Mouse (Mus musculus): ENCODE data around the gene Scgb1a1. TPM values are rescaled to one million over a fixed set of nuclear protein-coding genes. Genes with fewer than 3 reads are reported as not detected.

The Scgb1a1 gene
- polyA plus RNA-seq, 1 experiment from 2014 or later, result 12.6 TPM

GRCm38 (mm10) chr19:9112043-9112442 lies 24.3 kb upstream of the Scgb1a1 start:
- Histone ChIP-seq H3K9me3 (ENCODE audit: control insufficient read depth, low read length) (no peaks in the 10 kb centered on the region), H3K4me1 (replicated peaks; ENCODE audit: control insufficient read depth, insufficient read depth) (peaks cover 4% of the 10 kb centered on the region), H3K36me3 (ENCODE audit: control insufficient read depth, insufficient read depth, low read length) (no peaks in the 10 kb centered on the region; the same call in 1 of the 2 replicates), H3K9ac (ENCODE audit: low read length) (no peak overlapping the region), H3K4me3 (ENCODE audit: low read depth, low read length) (no peak overlapping the region), H3K27ac (replicated peaks) (no peak overlapping the region), H3K27me3 (ENCODE audit: control insufficient read depth, insufficient read depth, low read length) (no peaks in the 10 kb centered on the region), H3K4me2 (replicated peaks; ENCODE audit: low read depth) (no peak overlapping the region)
- no peak for DNase-seq (ENCODE audit: low spot score)
- no peak for ATAC-seq (ENCODE audit: low FRiP score, low TSS enrichment)
- TF ChIP-seq EP300 (optimal IDR thresholded peaks at IDR 0.05), result no peak
- no peak for TF ChIP-seq CTCF (IDR thresholded peaks at IDR 0.05; ENCODE audit: low read depth)
- 74% methylated on average over 8 of the region's 8 CpGs for WGBS

- peak; percentile 31 for DNase-seq (ENCODE audit: low spot score)
- no peak overlapping the region for H3K4me3 ChIP-seq (ENCODE audit: low read depth, low read length)
- no peak overlapping the region for H3K4me2 ChIP-seq (replicated peaks; ENCODE audit: low read depth)
- H3K27me3 ChIP-seq (ENCODE audit: control insufficient read depth, insufficient read depth, low read length), result no peaks in the 10 kb centered on the region
- peaks cover 14% of the 10 kb centered on the region for H3K4me1 ChIP-seq (replicated peaks; ENCODE audit: control insufficient read depth, insufficient read depth)
- no peaks in the 10 kb centered on the region for H3K9me3 ChIP-seq (ENCODE audit: control insufficient read depth, low read length)
- no peak for TF ChIP-seq EP300 (optimal IDR thresholded peaks at IDR 0.05)
- TF ChIP-seq CTCF (IDR thresholded peaks at IDR 0.05; ENCODE audit: low read depth), result peak; percentile 97
- no peak overlapping the region for H3K9ac ChIP-seq (ENCODE audit: low read length)
- no peaks in the 10 kb centered on the region; the same call in 1 of the 2 replicates for H3K36me3 ChIP-seq (ENCODE audit: control insufficient read depth, insufficient read depth, low read length)
- 56% methylated on average over 4 of the region's 4 CpGs for WGBS
- peak; percentile 67 for ATAC-seq (ENCODE audit: low FRiP score, low TSS enrichment)
- no peak overlapping the region for H3K27ac ChIP-seq (replicated peaks)
Observed at GRCm38 (mm10) chr19:9110182-9110869, 22.6 kb upstream of the Scgb1a1 start.

- H3K4me3 ChIP-seq (ENCODE audit: low read depth, low read length), result no peak overlapping the region
- no peak overlapping the region for H3K27ac ChIP-seq (replicated peaks)
- H3K9me3 ChIP-seq (ENCODE audit: control insufficient read depth, low read length), result no peaks in the 10 kb centered on the region
- no peak for ATAC-seq (ENCODE audit: low FRiP score, low TSS enrichment)
- WGBS, result 80% methylated on average over 1 of the region's 1 CpGs
- no peaks in the 10 kb centered on the region; the same call in 1 of the 2 replicates for H3K36me3 ChIP-seq (ENCODE audit: control insufficient read depth, insufficient read depth, low read length)
- TF ChIP-seq EP300 (optimal IDR thresholded peaks at IDR 0.05) (no peak), CTCF (IDR thresholded peaks at IDR 0.05; ENCODE audit: low read depth) (peak; percentile 44)
- H3K27me3 ChIP-seq (ENCODE audit: control insufficient read depth, insufficient read depth, low read length), result no peaks in the 10 kb centered on the region
- peaks cover 16% of the 10 kb centered on the region for H3K4me1 ChIP-seq (replicated peaks; ENCODE audit: control insufficient read depth, insufficient read depth)
- no peak for DNase-seq (ENCODE audit: low spot score)
- no peak overlapping the region for H3K9ac ChIP-seq (ENCODE audit: low read length)
- no peak overlapping the region for H3K4me2 ChIP-seq (replicated peaks; ENCODE audit: low read depth)
Observed at GRCm38 (mm10) chr19:9108536-9108935, 20.8 kb upstream of the Scgb1a1 start.

GRCm38 (mm10) chr19:9107379-9107755 lies 19.6 kb upstream of the Scgb1a1 start:
- H3K4me2 ChIP-seq (replicated peaks; ENCODE audit: low read depth), result no peak overlapping the region

GRCm38 (mm10) chr19:9106751-9107378 lies 19.1 kb upstream of the Scgb1a1 start:
- TF ChIP-seq EP300 (optimal IDR thresholded peaks at IDR 0.05), result peak; percentile 31
- no peak for TF ChIP-seq CTCF (IDR thresholded peaks at IDR 0.05; ENCODE audit: low read depth)
- no peaks in the 10 kb centered on the region for H3K27me3 ChIP-seq (ENCODE audit: control insufficient read depth, insufficient read depth, low read length)
- H3K4me2 ChIP-seq (replicated peaks; ENCODE audit: low read depth), result no peak overlapping the region
- no peaks in the 10 kb centered on the region for H3K9me3 ChIP-seq (ENCODE audit: control insufficient read depth, low read length)
- H3K9ac ChIP-seq (ENCODE audit: low read length), result peak overlapping the region; percentile 27
- H3K27ac ChIP-seq (replicated peaks), result peak overlapping the region; percentile 83
- ATAC-seq (ENCODE audit: low FRiP score, low TSS enrichment), result peak; percentile 80
- WGBS, result 13% methylated on average over 4 of the region's 4 CpGs
- no peak overlapping the region for H3K4me3 ChIP-seq (ENCODE audit: low read depth, low read length)
- H3K36me3 ChIP-seq (ENCODE audit: control insufficient read depth, insufficient read depth, low read length), result no peaks in the 10 kb centered on the region
- peaks cover 16% of the 10 kb centered on the region for H3K4me1 ChIP-seq (replicated peaks; ENCODE audit: control insufficient read depth, insufficient read depth)
- DNase-seq (ENCODE audit: low spot score), result peak; percentile 40

More at GRCm38 (mm10) chr19:9107379-9107755, 19.6 kb upstream of the Scgb1a1 start:
- Histone ChIP-seq H3K36me3 (ENCODE audit: control insufficient read depth, insufficient read depth, low read length) (no peaks in the 10 kb centered on the region), H3K4me3 (ENCODE audit: low read depth, low read length) (no peak overlapping the region), H3K27ac (replicated peaks) (peak overlapping the region; percentile 83), H3K9me3 (ENCODE audit: control insufficient read depth, low read length) (no peaks in the 10 kb centered on the region), H3K27me3 (ENCODE audit: control insufficient read depth, insufficient read depth, low read length) (no peaks in the 10 kb centered on the region), H3K4me1 (replicated peaks; ENCODE audit: control insufficient read depth, insufficient read depth) (peaks cover 16% of the 10 kb centered on the region), H3K9ac (ENCODE audit: low read length) (peak overlapping the region; percentile 27; the same call in 1 of the 2 replicates)
- ATAC-seq (ENCODE audit: low FRiP score, low TSS enrichment) (peak; percentile 18), DNase-seq (ENCODE audit: low spot score) (no peak)
- 38% methylated on average over 1 of the region's 1 CpGs for WGBS
- no peak for TF ChIP-seq EP300 (optimal IDR thresholded peaks at IDR 0.05)
- no peak for TF ChIP-seq CTCF (IDR thresholded peaks at IDR 0.05; ENCODE audit: low read depth)

GRCm38 (mm10) chr19:9106096-9106495 lies 18.3 kb upstream of the Scgb1a1 start:
- DNase-seq (ENCODE audit: low spot score) (peak; percentile 29), ATAC-seq (ENCODE audit: low FRiP score, low TSS enrichment) (peak; percentile 27; the same call in 1 of the 2 replicates)
- TF ChIP-seq CTCF (IDR thresholded peaks at IDR 0.05; ENCODE audit: low read depth) (no peak), EP300 (optimal IDR thresholded peaks at IDR 0.05) (no peak)
- Histone ChIP-seq H3K4me3 (ENCODE audit: low read depth, low read length) (no peak overlapping the region), H3K9me3 (ENCODE audit: control insufficient read depth, low read length) (no peaks in the 10 kb centered on the region), H3K27ac (replicated peaks) (peak overlapping the region; percentile 83), H3K4me1 (replicated peaks; ENCODE audit: control insufficient read depth, insufficient read depth) (peaks cover 16% of the 10 kb centered on the region), H3K36me3 (ENCODE audit: control insufficient read depth, insufficient read depth, low read length) (no peaks in the 10 kb centered on the region), H3K9ac (ENCODE audit: low read length) (0 out of 2 replicates have a peak overlapping the region, but pooled peaks have one; percentile 27), H3K27me3 (ENCODE audit: control insufficient read depth, insufficient read depth, low read length) (no peaks in the 10 kb centered on the region), H3K4me2 (replicated peaks; ENCODE audit: low read depth) (no peak overlapping the region)
- 34% methylated on average over 5 of the region's 5 CpGs for WGBS
